Mouse (Mus musculus) layer of hippocampus, postnatal 14 days (tissue): Measurements from ENCODE around the gene Tppp. TPM values are rescaled to one million over a fixed set of nuclear protein-coding genes. Genes with fewer than 3 reads are reported as not detected.

Experiments
- total RNA-seq, 2 experiments: library from RNA; stranded (reverse); gene quantifications; 2 replicates each; pipeline ENCODE4 v1.2.3; 2021

Tppp gene
- total RNA-seq, 2 experiments from 2014 or later, result 206 to 208 TPM

Other genes starting within 250 kb of the Tppp start
- gene Nkd2, start 161.8 kb upstream of the Tppp start, total RNA-seq, result 10 to 100 TPM; 13.7 to 14.1 TPM
- gene Trip13, start 71.6 kb upstream of the Tppp start, total RNA-seq, result 1 to 10 TPM in 1 of 2 experiments, under 1 TPM in 1; 0.78 to 2.0 TPM
- gene Brd9, start 71.6 kb upstream of the Tppp start, total RNA-seq, result 100 to 1,000 TPM; 102 to 103 TPM
- gene Zdhhc11, start 45.6 kb upstream of the Tppp start, total RNA-seq, result not detected
- 1 to 10 TPM; 1.7 to 2.2 TPM for gene Cep72, start 52.9 kb downstream of the Tppp start, total RNA-seq
- gene Slc9a3, start 112.0 kb downstream of the Tppp start, total RNA-seq, result 1 to 10 TPM in 1 of 2 experiments, under 1 TPM in 1; 0.93 to 1.6 TPM
- 10 to 100 TPM; 66.3 to 71.9 TPM for gene Exoc3, start 199.3 kb downstream of the Tppp start, total RNA-seq